Mouse (Mus musculus) cerebellum, postnatal 4 days (tissue): ENCODE results near the gene Vmn1r239-ps.
"Not testable (repeated sequence)": the region's sequence is repeated elsewhere in the genome, so short reads cannot be mapped to it uniquely, and the experiment has no call there.

ENCODE experiments used
- DNase-seq, 2 experiments: peaks; one replicate each; pipeline ENCODE4 v3.0.0; 2022; ENCODE audit warnings: low spot score in 2 of 2, mixed read lengths in 1 of 2

Vmn1r239-ps gene

GRCm38 (mm10) chrX:147453610-147454009, at the start of gene Vmn1r239-ps:
Gene Vmn1r239-ps (minus strand): TSS chrX:147453710.
- DNase-seq, result not testable (repeated sequence)

GRCm38 (mm10) chrX:147489551-147489950, 36.0 kb upstream of the Vmn1r239-ps start:
- DNase-seq, result no peak

- no peak for DNase-seq
Measured at GRCm38 (mm10) chrX:147443386-147443785, 10.1 kb downstream of the Vmn1r239-ps start.

GRCm38 (mm10) chrX:147435400-147435799, 18.1 kb downstream of the Vmn1r239-ps start:
- DNase-seq, result no peak

GRCm38 (mm10) chrX:147429753-147430152, 23.8 kb downstream of the Vmn1r239-ps start:
- DNase-seq, result no peak

- DNase-seq, result no peak
Measured at GRCm38 (mm10) chrX:147429129-147429528, 24.4 kb downstream of the Vmn1r239-ps start, which contains the start of gene Il13ra2. Gene Il13ra2 (minus strand): TSS chrX:147429192.
